Mouse (Mus musculus): ENCODE data around the gene Tdg.
A peak's percentile ranks its signal among the peaks of the same experiment; 100 is the strongest.

The Tdg gene

GRCm38 (mm10) chr10:82663289-82663688, 33.7 kb downstream of the Tdg start:
- no peak for DNase-seq (ENCODE audit: low read depth)

- DNase-seq (ENCODE audit: low read depth) = no peak
These were observed 36.3 kb downstream of the Tdg start for GRCm38 (mm10) chr10:82665951-82666350.

- DNase-seq (ENCODE audit: low read depth) = peak; percentile 92
These were observed 37.0 kb downstream of the Tdg start for GRCm38 (mm10) chr10:82666436-82667234.

GRCm38 (mm10) chr10:82670205-82670604, 40.6 kb downstream of the Tdg start:
- DNase-seq (ENCODE audit: low read depth) = peak; percentile 29

GRCm38 (mm10) chr10:82676949-82677348, 47.3 kb downstream of the Tdg start:
- DNase-seq (ENCODE audit: low read depth) = no peak

GRCm38 (mm10) chr10:82680769-82681168, 51.1 kb downstream of the Tdg start:
- DNase-seq (ENCODE audit: low read depth) = no peak

- DNase-seq (ENCODE audit: low read depth) = no peak
These were observed 52.0 kb downstream of the Tdg start for GRCm38 (mm10) chr10:82681639-82682038.

GRCm38 (mm10) chr10:82685440-82685839, 55.8 kb downstream of the Tdg start:
- DNase-seq (ENCODE audit: low read depth) = no peak

- peak; percentile 81 for DNase-seq (ENCODE audit: low read depth)
These were observed 60.1 kb downstream of the Tdg start for GRCm38 (mm10) chr10:82689681-82690211.

GRCm38 (mm10) chr10:82690494-82690893, 60.9 kb downstream of the Tdg start, which contains the start of gene Glt8d2:
TSS of gene Glt8d2 (minus strand) at chr10:82690650.
- DNase-seq (ENCODE audit: low read depth) = no peak

GRCm38 (mm10) chr10:82695956-82696355, 66.3 kb downstream of the Tdg start, which contains the start of gene Hcfc2:
TSS of gene Hcfc2 (plus strand) at chr10:82696160.
- peak; percentile 92 for DNase-seq (ENCODE audit: low read depth)

GRCm38 (mm10) chr10:82696453-82697079, 66.9 kb downstream of the Tdg start:
- peak; percentile 96 for DNase-seq (ENCODE audit: low read depth)

GRCm38 (mm10) chr10:82697305-82697898, 67.8 kb downstream of the Tdg start:
- peak; percentile 99 for DNase-seq (ENCODE audit: low read depth)

GRCm38 (mm10) chr10:82698712-82699261, 69.2 kb downstream of the Tdg start:
- peak; percentile 71 for DNase-seq (ENCODE audit: low read depth)

- DNase-seq (ENCODE audit: low read depth) = peak; percentile 77
These were observed 69.8 kb downstream of the Tdg start for GRCm38 (mm10) chr10:82699296-82699941.
